Mouse (Mus musculus) embryo, embryonic 9.5 days (tissue): ENCODE measurements around the gene Zbtb43.

ENCODE experiments used
- DNase-seq: peaks from one replicate; pipeline ENCODE4 v3.0.0-alpha.2; 2017; ENCODE audit errors: extremely low spot score

Gene Zbtb43

GRCm38 (mm10) chr2:33454816-33455215 is 13.5 kb downstream of the Zbtb43 start:
- no peak for DNase-seq

- no peak for DNase-seq
Observed at GRCm38 (mm10) chr2:33453476-33453875, 14.9 kb downstream of the Zbtb43 start.

- no peak for DNase-seq
Observed at GRCm38 (mm10) chr2:33452721-33453120, 15.6 kb downstream of the Zbtb43 start.

GRCm38 (mm10) chr2:33452140-33452539 is 16.2 kb downstream of the Zbtb43 start:
- DNase-seq: no peak

DNA sequence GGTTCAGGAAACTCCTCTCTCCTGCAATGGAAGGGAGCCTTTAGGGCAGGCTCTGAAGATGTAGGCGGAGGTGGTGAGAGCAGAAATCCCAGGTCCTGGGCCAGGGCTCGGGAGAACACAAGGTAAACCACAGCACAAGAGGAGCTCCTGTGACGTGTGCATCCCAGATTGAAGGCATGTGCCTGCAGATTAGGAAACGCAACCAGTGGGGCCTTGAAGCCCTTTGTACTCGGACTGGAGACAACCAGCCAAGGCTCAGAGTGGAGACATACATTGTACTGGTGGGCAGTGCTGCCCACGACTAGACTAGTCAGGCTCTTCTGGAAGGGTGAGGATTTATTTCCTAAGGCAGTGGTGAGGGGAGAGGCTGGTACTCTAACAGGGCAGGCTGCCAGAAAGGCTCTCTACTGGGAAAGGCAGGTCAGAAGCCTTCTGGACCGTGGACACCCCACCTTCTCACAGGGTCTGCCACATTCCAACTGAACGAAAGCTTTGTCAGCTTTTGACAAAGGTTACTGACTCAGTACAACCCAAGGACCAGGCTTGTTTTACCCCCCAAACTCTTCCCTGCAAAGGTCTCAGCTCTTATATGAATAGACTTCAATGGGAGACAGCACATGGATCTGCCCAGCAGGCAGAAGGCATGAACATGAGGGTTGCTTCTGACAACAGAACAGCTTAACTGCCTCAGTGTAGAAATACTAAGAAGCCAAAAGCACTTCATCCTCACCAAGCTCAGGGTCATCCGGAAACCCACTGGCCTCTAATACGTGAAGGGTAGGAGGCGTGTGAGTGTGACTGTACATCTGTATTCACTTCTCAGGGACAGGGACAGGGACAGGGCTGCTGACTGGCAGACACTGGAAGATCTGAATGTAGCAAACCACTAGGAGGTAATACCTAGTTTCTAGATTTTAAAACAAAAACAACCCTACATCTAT is 17.1 kb downstream of the Zbtb43 start:
- no peak for DNase-seq

DNA sequence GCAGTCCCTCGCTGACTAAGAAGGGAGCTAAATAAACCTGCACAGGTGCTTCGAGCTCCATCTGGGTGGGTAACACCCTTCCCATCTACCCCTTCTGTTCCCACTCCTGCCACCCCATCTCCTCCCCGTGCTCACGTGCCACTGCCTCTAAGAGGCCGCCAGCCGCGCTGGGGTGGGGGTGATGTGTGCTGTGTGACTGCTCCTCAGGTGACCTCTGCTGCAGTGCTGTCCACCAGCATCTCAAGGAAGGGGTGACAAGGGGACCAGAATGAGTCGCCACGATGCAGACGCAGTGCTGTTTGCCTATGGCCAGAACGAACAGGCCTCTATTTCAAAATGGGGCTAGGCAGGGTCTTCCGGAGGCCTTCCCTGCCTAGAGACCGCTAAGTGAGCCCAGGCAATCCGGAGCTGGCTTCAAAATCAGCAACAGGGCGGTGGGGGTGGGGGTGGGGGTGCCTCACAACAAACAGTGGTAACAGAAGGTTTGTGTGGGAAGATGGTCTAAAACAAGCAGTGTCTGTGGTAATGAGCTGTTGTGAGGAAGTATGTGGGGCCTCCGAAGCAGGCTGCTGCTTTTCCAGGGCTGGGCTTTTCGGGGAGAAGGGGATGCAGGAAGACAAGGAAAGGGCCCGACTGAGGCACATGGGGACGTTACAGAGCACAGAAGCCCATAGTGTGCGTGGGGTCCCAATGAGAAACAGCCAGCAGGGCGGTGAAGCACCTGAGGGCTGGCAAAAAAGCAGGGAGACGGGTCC is 19.1 kb downstream of the Zbtb43 start:
- DNase-seq: no peak

- no peak for DNase-seq
Observed at GRCm38 (mm10) chr2:33446796-33447195, 21.6 kb downstream of the Zbtb43 start.

DNA sequence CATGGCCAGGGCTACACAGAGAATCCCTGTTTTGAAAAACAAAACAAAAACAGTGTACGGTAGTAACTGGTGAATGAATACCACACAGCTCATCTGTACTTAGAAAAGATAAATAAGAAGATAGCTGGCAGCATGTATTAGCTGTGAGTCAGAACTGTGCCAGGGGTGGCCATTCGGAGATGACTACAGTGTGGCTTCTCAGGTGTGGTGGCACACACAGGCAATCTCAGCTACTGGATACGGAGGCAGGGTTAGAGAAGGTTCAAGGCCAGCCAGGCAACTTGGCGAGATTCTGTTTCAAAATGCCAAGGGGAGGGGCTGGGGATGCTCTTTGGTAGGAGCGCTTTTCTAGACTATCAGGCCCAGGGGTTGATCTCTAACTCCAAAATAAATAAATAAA is 22.6 kb downstream of the Zbtb43 start:
- no peak for DNase-seq

DNA sequence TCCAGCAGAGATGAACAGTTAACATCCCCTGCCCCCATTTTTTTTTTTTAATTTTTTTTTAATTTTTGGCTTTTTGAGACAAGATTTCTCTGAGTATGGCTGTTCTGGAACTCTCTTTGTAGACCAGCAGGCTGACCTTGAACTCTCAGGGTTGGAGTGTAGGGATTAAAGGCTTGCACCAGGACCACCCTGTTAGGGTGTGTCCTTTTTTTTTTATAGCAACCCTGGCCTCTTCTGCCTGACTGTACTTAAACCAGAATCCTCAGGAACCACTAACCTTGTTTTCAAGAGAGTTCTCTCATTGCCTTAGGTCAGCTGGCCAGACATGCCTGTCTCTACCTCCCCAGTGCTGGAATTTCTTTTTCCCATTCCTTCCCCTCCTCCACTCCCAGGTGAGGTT is 23.5 kb downstream of the Zbtb43 start:
- DNase-seq: no peak

DNA sequence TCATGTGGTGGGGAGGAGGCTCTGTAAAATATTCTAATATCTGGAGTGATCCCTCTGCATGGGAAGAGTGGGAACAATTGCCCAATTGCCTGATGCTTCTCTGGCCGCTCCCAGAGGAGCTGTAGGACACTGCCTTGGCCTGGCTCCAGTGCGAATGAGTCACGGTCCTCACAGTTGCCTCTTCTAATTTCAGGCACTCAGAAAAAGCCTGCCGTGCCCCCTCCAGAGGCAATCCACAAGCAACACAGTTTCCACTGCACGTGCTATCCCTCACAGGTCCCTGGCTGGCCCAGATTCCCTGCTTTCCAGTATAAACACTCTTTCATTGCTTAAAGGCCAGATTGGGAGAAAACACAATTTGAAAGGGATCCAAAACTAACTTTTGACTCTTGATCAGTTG is 24.0 kb downstream of the Zbtb43 start:
- no peak for DNase-seq

DNA sequence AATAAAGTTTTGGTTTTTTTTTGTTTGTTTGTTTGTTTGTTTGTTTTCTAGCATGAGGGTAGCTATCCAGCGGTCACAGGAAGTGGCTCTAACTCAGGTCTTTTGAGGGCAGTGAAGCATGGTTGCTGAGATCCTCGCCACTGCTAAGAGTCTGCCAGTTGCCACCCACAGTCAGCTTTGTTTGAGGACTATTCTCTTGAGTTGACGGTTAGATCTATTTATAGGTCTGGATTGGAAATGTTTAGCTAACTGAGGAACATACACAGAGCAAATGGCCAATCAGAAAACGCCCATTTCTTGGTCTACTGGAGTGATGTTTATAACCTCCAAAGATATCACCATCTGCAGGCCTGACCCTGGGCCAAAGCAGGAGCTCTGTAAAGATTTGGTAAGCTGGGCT is 25.7 kb downstream of the Zbtb43 start:
- DNase-seq: no peak

DNA sequence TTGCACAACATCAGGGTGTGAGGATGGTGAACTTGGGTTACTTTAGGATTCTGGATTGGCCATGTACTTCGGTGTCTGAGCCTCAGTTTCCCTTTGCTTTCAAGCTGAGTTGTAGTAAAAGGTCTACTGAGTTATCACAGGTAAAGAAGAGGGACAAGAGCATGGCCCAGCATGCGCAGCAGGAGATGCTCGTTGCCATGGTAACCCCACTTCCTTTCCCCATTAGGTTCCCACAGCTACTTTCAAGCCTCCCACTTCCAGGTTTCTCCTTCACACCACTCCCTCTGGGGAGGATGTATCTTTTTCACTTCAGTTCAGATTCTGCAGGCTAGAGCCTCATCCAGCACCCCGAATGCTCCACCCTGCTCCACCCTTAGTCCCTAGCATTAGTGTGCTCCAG is 27.5 kb downstream of the Zbtb43 start:
- no peak for DNase-seq

DNA sequence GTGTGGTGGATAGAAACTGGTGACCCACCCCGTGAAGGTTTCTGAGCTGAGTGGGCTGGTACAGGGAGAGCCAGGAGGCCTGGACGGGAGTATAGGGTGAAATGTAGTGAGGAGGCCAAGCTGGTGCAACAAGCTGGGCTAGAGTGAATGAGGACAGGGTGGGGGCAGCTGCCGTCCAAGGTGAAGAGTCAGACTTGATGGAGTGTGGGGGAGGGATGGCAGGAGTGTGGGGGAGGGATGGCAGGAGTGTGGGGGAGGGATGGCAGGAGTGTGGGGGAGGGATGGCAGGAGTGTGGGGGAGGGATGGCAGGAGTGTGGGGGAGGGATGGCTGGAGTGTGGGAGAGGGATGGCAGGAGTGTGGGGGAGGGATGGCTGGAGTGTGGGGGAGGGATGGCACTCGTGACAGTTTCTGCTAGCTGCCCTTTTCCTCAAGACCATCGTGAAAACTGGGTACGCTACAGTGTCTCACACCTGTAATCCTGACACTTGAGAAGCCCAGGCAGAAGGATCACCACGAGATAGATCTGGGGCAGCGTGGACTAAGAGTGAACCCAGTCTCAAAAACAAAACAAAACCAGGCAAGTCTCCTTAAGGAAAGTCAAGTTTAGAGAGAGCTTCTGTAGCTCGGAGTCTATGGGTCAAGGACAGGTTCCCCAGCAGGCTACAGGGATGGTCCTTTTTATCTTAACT is 28.2 kb downstream of the Zbtb43 start:
- no peak for DNase-seq

GRCm38 (mm10) chr2:33439471-33439881 is 28.9 kb downstream of the Zbtb43 start:
- DNase-seq: peak; percentile 36

DNA sequence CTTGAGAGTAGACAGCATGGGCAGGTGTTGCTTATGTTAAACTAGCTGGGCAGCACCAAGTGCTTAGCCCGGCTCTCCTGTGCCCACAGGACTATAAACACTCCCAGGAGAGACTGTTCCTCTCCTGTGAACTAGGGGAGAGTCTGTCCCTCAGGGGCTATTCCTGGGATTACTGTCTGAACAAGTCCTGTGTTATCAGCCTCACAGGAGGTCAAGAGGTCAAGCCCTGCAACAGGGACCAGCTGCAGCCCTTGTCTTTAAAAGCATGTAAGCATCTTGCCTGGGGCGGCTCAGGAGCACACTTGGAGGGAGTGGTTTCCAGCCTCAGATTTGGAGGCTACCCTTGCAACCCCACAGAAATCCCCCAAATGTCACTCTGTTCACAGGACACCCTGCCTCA is 30.0 kb downstream of the Zbtb43 start:
- DNase-seq: peak; percentile 74

- DNase-seq: peak; percentile 12
Observed at GRCm38 (mm10) chr2:33437184-33437583, 31.2 kb downstream of the Zbtb43 start.

GRCm38 (mm10) chr2:33436035-33436580 is 32.3 kb downstream of the Zbtb43 start:
- DNase-seq: peak; percentile 55

DNA sequence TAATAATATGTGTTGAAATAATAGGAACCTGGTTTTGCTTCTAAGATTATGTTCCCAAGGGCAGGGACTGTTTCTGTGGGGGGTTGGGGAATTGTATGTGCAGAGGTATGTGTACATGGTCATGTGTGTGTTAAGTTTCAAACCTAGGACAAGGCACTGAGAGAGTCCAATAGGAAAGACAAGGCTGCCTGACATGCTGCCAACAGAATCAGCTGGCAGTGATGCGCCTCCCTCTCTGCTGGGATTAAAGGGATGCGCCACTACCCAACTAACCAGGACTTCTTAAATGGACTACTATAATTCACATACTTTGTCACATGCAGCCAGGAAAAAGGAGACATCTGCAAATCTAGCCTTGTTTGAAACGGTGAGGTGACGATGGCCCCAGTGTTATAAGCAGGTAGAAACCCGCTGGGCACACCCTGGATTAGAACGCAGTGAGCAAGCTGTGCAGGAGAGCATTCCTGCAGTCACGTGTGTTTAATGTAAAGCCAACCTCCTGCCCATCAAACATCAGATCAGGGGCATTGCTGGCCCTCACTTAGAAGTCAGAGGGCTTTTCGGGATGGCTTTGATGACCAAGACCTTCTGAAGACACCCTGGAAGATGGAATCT is 33.2 kb downstream of the Zbtb43 start:
- no peak for DNase-seq

GRCm38 (mm10) chr2:33432877-33433276 is 35.5 kb downstream of the Zbtb43 start:
- peak; percentile 54 for DNase-seq

GRCm38 (mm10) chr2:33430771-33431699 is 37.3 kb downstream of the Zbtb43 start, which contains the start of gene Zbtb34:
Zbtb34 (minus strand) TSS chr2:33431324.
- DNase-seq: peak; percentile 79
